Mouse (Mus musculus) megakaryocyte, embryonic 14.5 days (primary cell): Measurements from ENCODE around the gene Pramef8. TPM values are rescaled to one million over a fixed set of nuclear protein-coding genes. Genes with fewer than 3 reads are reported as not detected.

Source experiments
- H3K27me3 ChIP-seq: replicated peaks from 2 replicates; pipeline ENCODE3; 2012; ENCODE audit warnings: inconsistent platforms
- H3K36me3 ChIP-seq: replicated peaks from 2 replicates; pipeline ENCODE3; 2012; ENCODE audit warnings: low read length, inconsistent platforms, mixed read lengths
- H3K4me1 ChIP-seq: 2 replicates; pipeline ENCODE4 v1.6.1; 2012; ENCODE audit warnings: inconsistent platforms
- H3K4me3 ChIP-seq: replicated peaks from 2 replicates; pipeline ENCODE3; 2012; ENCODE audit warnings: moderate library complexity, mild to moderate bottlenecking, inconsistent platforms
- H3K9me3 ChIP-seq: 2 replicates; pipeline ENCODE4 v1.6.1; 2012; ENCODE audit warnings: inconsistent platforms
- FLI1 ChIP-seq: IDR thresholded peaks from 2 replicates; pipeline ENCODE4 v1.6.1; 2012; ENCODE audit warnings: low read length, inconsistent platforms, mixed read lengths
- GATA1 ChIP-seq: IDR thresholded peaks from 3 replicates; pipeline ENCODE4 v1.6.1; 2012; ENCODE audit warnings: mixed read lengths, low read length, inconsistent platforms, borderline replicate concordance
- polyA plus RNA-seq: library from polyadenylated mRNA; stranded (reverse); fragments of >175 nt; gene quantifications from 2 replicates; pipeline ENCODE4 v1.2.3, GENCODE M21; 2012; ENCODE audit warnings: low replicate concordance; ENCODE audit not compliant: insufficient read depth

Pramef8 gene
- 0.29 TPM in 1 of 2 replicates, not detected in the other for polyA plus RNA-seq

- H3K27me3 ChIP-seq = no peaks in the 10 kb centered on the region
- H3K9me3 ChIP-seq = 0 out of 2 replicates have a peak, but pooled peaks cover 5% of the 10 kb centered on the region
- H3K36me3 ChIP-seq = peaks cover 33% of the 10 kb centered on the region
- peak; percentile 95; the same call in 1 of the 2 replicates for TF ChIP-seq FLI1
- TF ChIP-seq GATA1 = no peak
- peaks cover 7% of the 10 kb centered on the region; the same call in 1 of the 2 replicates for H3K4me1 ChIP-seq
- H3K4me3 ChIP-seq = peak within 1 kb of the TSS; percentile 93
Measured at GRCm38 (mm10) chr4:143412219-143413092, at the start of gene Pramef8. TSS of gene Pramef8 (plus strand) at chr4:143412426.

DNA sequence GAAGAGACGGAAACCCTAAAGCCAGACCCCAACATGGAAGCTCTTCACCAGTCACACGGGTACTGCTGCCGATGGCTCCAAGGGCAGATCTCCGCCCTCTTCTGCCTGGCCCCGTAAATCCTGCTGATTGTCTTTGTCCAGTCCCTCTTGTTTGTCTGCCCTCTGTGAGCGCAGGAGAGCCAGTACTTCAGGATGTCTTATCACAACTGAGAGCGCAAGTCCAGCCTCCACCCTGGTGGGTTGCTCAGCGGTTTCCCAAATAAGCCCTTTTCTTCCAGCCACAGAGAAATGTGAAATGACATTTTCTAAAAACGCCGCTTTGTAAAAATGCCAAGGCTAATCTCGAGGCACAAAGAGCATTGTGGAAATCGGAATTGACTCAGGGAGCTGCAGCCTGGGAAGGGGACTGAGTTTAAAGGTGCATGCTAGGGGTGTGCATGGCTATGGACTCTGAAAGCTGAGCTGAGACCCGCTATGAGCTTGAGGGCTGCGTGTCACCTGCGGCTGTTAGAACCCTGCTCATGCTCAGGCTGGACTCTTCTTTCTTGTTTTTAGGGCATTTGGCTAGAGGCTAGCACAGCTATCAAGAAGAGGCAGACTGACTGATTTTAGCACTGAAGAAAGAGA, 45.7 kb upstream of the Pramef8 start:
- H3K36me3 ChIP-seq = no peaks in the 10 kb centered on the region
- TF ChIP-seq GATA1 (no peak), FLI1 (no peak)

GRCm38 (mm10) chr4:143379480-143379879, 32.7 kb upstream of the Pramef8 start:
- Histone ChIP-seq H3K27me3 (peaks cover 7% of the 10 kb centered on the region), H3K36me3 (no peaks in the 10 kb centered on the region), H3K9me3 (no peaks in the 10 kb centered on the region), H3K4me3 (no peak overlapping the region), H3K4me1 (no peaks in the 10 kb centered on the region)
- no peak for TF ChIP-seq FLI1
- TF ChIP-seq GATA1 = no peak

More for the DNA sequence above, 45.7 kb upstream of the Pramef8 start:
- Histone ChIP-seq H3K27me3 (no peaks in the 10 kb centered on the region), H3K4me3 (no peak overlapping the region), H3K9me3 (peaks cover 34% of the 10 kb centered on the region), H3K4me1 (no peaks in the 10 kb centered on the region)

DNA sequence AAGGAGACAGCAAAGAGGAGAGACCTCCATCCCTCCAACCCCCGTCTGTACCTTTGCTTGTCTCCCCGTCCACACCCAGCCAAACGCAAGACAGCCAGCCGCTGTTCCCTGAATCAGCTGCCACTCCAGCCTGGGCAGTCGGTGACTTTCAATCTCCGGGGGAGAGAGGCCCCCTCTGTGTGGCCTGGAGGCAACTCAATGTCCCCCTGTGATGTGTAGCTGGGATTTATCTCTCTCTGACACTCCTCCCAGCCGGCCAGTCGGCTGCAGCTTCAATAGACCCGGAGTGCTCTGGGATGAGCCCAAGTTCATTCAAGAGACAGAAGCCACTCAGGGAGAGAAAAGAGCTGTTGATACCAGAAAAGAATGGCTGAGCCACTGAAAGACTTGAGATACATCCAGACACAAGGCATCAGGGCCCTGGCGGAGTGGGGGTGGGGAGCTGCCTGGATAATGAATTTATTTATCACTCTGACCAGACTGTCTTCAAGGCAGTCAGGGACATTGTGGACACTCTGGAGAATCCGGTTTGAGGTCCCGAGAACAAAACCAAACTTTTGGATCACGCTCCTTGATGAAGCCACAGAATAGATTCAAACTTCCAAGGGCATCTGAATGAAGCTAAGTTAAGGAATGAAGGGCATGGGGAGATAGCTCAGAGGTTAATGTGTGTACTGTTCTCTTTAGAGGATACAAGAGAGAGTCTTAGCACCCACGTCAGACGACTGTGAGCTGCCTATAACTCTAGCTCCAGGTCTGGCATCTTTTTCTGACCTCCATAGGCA, 32.1 kb upstream of the Pramef8 start:
- peaks cover 7% of the 10 kb centered on the region for H3K27me3 ChIP-seq
- no peak for TF ChIP-seq FLI1

DNA sequence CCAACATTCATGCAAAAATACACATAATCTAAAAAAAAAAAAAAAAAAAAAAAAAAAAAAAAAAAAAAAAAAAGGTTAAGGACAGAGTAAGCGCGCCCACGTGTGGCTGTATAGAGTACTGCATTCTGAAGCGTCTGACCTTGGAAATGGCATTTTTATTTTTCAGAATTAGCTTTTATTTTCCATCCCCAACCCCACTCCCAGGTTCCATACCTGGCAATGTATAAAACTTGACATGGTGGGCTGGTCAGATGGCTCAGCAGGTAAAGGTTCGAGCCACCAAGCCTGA, 31.6 kb upstream of the Pramef8 start:
- H3K9me3 ChIP-seq = no peaks in the 10 kb centered on the region
- H3K36me3 ChIP-seq = no peaks in the 10 kb centered on the region
- TF ChIP-seq GATA1 (no peak), FLI1 (no peak)
- H3K4me1 ChIP-seq = no peaks in the 10 kb centered on the region
- peaks cover 9% of the 10 kb centered on the region for H3K27me3 ChIP-seq
- H3K4me3 ChIP-seq = no peak overlapping the region

More for the DNA sequence above, 32.1 kb upstream of the Pramef8 start:
- Histone ChIP-seq H3K9me3 (no peaks in the 10 kb centered on the region), H3K4me1 (no peaks in the 10 kb centered on the region), H3K36me3 (no peaks in the 10 kb centered on the region), H3K4me3 (no peak overlapping the region)

GRCm38 (mm10) chr4:143382163-143382562, 30.1 kb upstream of the Pramef8 start:
- Histone ChIP-seq H3K36me3 (no peaks in the 10 kb centered on the region), H3K4me1 (no peaks in the 10 kb centered on the region), H3K9me3 (no peaks in the 10 kb centered on the region), H3K27me3 (peaks cover 9% of the 10 kb centered on the region), H3K4me3 (no peak overlapping the region)
- TF ChIP-seq FLI1 (no peak), GATA1 (no peak)

- no peaks in the 10 kb centered on the region for H3K36me3 ChIP-seq
- H3K27me3 ChIP-seq = peaks cover 9% of the 10 kb centered on the region
- no peaks in the 10 kb centered on the region for H3K4me1 ChIP-seq
- H3K4me3 ChIP-seq = no peak overlapping the region
- TF ChIP-seq FLI1 (no peak), GATA1 (no peak)
- no peaks in the 10 kb centered on the region for H3K9me3 ChIP-seq
Measured at GRCm38 (mm10) chr4:143383646-143384045, 28.6 kb upstream of the Pramef8 start.

DNA sequence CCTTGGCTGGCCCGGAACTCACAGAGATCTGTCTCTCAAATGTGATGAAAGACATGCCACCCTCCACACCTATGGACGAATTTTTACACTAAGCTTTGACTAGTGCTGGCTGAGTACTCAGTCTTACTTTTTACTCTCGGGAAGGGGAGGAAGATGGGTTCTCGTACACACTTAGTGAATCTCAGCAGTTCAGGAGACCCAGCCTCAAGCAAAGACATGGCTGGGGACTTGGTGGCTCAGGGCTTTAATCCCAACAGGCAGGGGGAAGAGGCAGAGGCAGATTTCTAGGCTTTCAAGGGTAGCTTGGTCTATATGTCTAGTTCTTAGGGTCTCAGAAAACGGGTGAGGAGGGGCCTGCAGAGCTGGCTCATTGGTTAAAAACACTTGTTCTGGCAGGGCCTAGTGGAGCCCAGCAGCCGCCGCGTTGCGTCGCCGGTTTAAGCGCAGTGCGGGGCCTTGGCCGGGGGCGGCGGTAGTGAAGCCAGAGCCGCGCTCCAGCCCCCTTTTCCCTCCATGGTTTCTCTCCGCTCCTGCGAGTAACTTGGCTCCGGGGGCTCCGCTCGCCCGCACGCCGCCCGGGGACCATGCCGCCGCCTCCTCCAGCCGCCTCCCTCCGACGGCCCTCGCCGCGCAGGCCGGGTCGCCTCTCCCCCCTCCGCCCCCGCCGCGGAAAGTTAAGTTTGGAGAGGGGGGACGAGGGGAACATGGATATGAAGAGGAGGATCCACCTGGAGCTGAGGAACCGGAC, 23.1 kb upstream of the Pramef8 start:
- H3K4me1 ChIP-seq = no peaks in the 10 kb centered on the region
- peak overlapping the region; percentile 18 for H3K4me3 ChIP-seq
- peaks cover 6% of the 10 kb centered on the region for H3K9me3 ChIP-seq
- no peak for TF ChIP-seq GATA1
- no peak for TF ChIP-seq FLI1
- peaks cover 7% of the 10 kb centered on the region for H3K27me3 ChIP-seq
- no peaks in the 10 kb centered on the region for H3K36me3 ChIP-seq

DNA sequence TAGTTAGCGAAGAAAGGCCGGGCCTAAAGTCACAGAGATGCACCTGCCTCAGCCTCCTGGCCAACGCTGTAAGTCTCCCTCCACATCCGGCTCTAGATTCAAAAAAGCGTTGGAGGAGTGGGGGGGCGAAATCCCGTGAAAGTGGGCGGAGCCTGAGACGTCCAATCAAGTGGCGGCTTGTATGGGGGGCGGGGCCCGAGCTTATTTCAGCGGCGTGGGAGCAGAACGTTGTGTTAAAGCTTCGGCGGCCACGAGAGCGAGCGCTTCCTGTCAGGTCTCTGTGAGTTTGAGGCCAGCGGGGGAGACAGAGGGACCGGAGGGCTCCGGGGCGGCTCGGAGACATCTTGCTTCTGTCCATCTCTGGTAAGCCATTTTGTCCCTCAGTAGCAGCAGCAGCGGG, 18.0 kb upstream of the Pramef8 start, which contains the start of gene Pramel1:
Pramel1 (plus strand) TSS at position 248 of the 400 bp plus-strand sequence.
- H3K9me3 ChIP-seq = peaks cover 26% of the 10 kb centered on the region
- no peak within 1 kb of the TSS for H3K4me3 ChIP-seq
- peaks cover 2% of the 10 kb centered on the region for H3K27me3 ChIP-seq
- no peaks in the 10 kb centered on the region for H3K36me3 ChIP-seq
- no peaks in the 10 kb centered on the region for H3K4me1 ChIP-seq
- TF ChIP-seq FLI1 = no peak
- no peak for TF ChIP-seq GATA1
